Mouse (Mus musculus) liver, postnatal 0 days (tissue): ENCODE measurements at regions not wholly inside any gene's neighbourhood (a gene's known extent, or its start where the extent isn't known, plus 50 kb on each side); places are given as distances from the start of the nearest gene placed in this dataset.

Experiments used
- CTCF ChIP-seq: sonication (generic); IDR thresholded peaks from 2 replicates; pipeline ENCODE4 v1.5.1; 2016; ENCODE audit warnings: antibody characterized with exemption, low read depth
- EP300 ChIP-seq: IDR thresholded peaks from 2 replicates; pipeline ENCODE4 v1.6.1; 2016; ENCODE audit warnings: antibody characterized with exemption, low read depth, mild to moderate bottlenecking

DNA sequence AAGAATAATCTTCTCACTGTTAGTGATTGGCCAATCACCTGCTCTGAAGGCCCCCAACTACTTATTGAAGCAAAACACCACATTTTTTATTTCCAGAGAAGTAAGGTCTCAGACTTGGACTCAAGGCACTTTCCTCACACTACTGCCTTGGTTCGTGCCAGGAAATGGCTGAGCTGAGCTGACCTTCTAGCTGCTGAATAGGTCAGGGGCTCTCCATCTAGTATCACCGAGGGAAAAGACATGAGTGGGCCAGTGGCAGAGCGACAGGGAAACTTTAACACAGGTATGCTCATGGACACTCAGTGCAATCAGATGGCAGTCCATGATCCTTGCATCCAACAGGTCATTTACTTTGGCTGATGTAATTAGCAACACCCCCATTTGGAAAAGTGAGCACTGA, 635.3 kb downstream of the Insc start:
- TF ChIP-seq CTCF (no peak), EP300 (no peak)
